Mouse (Mus musculus): ENCODE data around the gene Defb30. TPM values are rescaled to one million over a fixed set of nuclear protein-coding genes. Genes with fewer than 3 reads are reported as not detected.

Defb30 gene
- polyA plus RNA-seq, 1 experiment = not detected

DNA sequence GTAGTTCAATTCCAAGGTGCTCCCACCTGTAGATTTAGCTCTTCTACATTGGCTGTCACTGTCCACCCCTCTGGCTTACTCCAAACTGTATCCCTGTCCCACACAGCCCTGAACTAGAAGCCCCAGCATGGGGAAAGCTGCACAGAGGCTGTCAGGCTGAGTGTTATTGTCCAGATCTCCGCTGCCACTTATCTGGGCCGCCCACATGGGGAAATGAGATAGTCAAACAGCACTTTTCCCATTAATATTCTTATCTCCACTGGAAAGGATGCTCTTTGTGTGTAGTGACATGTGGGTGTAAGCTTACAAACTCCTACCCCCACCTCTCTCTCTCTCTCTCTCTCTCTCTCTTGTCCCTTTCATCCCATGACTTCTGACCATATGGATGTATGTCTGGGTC, 12.4 kb upstream of the Defb30 start:
- no peak for TF ChIP-seq POLR2A (IDR thresholded peaks at IDR 0.05; ENCODE audit: insufficient read length, low read depth)
- TF ChIP-seq MYOD1 (IDR thresholded peaks at IDR 0.05; ENCODE audit: control insufficient read depth in 1 of 3, insufficient read length in 2 of 3, low read depth in 2 of 3) = no peak
- TF ChIP-seq CEBPB (IDR thresholded peaks at IDR 0.05; ENCODE audit: insufficient read depth, poor library complexity, severe bottlenecking) = no peak
- no peak for TF ChIP-seq MAX (IDR thresholded peaks at IDR 0.05; ENCODE audit: low read depth)
- no peak for TF ChIP-seq TCF12 (IDR thresholded peaks at IDR 0.05; ENCODE audit: insufficient read depth, poor library complexity, severe bottlenecking)
- no peak for TF ChIP-seq E2F4 (IDR thresholded peaks at IDR 0.05; ENCODE audit: insufficient read depth)
- no peak for TF ChIP-seq REST (IDR thresholded peaks at IDR 0.05; ENCODE audit: insufficient read depth, insufficient read length)
- TF ChIP-seq MYOG (IDR thresholded peaks at IDR 0.05; ENCODE audit: control insufficient read depth in 1 of 3, insufficient read depth in 1 of 3, insufficient read length in 2 of 3, low read depth in 2 of 3) = no peak
- no peak for TF ChIP-seq TCF3 (IDR thresholded peaks at IDR 0.05; ENCODE audit: insufficient read length, low read depth)
- no peak for TF ChIP-seq SRF (IDR thresholded peaks at IDR 0.05; ENCODE audit: control insufficient read depth, insufficient read length, low read depth)
- TF ChIP-seq POLR2AphosphoS2 (IDR thresholded peaks at IDR 0.05; ENCODE audit: insufficient read length, low read depth) = no peak
- TF ChIP-seq USF1 (IDR thresholded peaks at IDR 0.05; ENCODE audit: low read depth) = no peak
- Histone ChIP-seq H3K27me3 (ENCODE audit: control insufficient read depth, insufficient read depth, insufficient read length) (no peaks in the 10 kb centered on the region), H3K36me3 (ENCODE audit: control insufficient read depth, insufficient read depth) (no peaks in the 10 kb centered on the region), H3ac (ENCODE audit: control insufficient read depth, insufficient read length) (no peak overlapping the region), H3K4me3 (no peak overlapping the region), H3K79me2 (ENCODE audit: control insufficient read depth, insufficient read depth) (no peaks in the 10 kb centered on the region), H3K4me2 (ENCODE audit: low read depth) (no peak overlapping the region)

DNA sequence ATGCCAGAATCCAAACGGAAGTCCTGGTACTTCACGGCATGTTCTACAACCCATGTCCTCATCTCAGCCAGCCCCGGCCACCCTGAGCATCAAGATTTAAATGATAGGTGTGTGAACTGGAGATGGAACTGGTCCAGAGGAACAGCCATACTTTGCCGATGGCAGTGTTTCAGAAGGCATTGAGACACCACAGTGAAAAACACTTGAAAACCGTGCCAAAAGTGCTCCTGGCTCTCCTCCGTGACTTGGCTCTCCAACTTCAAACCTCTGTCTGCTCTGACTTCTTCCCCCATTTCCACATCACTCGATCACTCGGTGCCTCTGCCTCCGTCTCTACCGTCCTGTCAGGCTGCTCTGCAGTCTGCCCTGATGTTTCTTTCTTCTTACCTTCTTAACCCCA, 10.6 kb upstream of the Defb30 start:
- no peaks in the 10 kb centered on the region for H3K27me3 ChIP-seq (ENCODE audit: control insufficient read depth, insufficient read depth, insufficient read length)
- no peaks in the 10 kb centered on the region for H3K36me3 ChIP-seq (ENCODE audit: control insufficient read depth, insufficient read depth)
- no peaks in the 10 kb centered on the region for H3K79me2 ChIP-seq (ENCODE audit: control insufficient read depth, insufficient read depth)
- TF ChIP-seq TCF12 (IDR thresholded peaks at IDR 0.05; ENCODE audit: insufficient read depth, poor library complexity, severe bottlenecking) = no peak
- no peak for TF ChIP-seq MYOG (IDR thresholded peaks at IDR 0.05; ENCODE audit: control insufficient read depth in 1 of 3, insufficient read depth in 1 of 3, insufficient read length in 2 of 3, low read depth in 2 of 3)
- TF ChIP-seq TCF3 (IDR thresholded peaks at IDR 0.05; ENCODE audit: insufficient read length, low read depth) = no peak
- TF ChIP-seq SRF (IDR thresholded peaks at IDR 0.05; ENCODE audit: control insufficient read depth, insufficient read length, low read depth) = no peak
- no peak for TF ChIP-seq POLR2AphosphoS2 (IDR thresholded peaks at IDR 0.05; ENCODE audit: insufficient read length, low read depth)
- no peak for TF ChIP-seq USF1 (IDR thresholded peaks at IDR 0.05; ENCODE audit: low read depth)
- TF ChIP-seq REST (IDR thresholded peaks at IDR 0.05; ENCODE audit: insufficient read depth, insufficient read length) = no peak
- no peak overlapping the region for H3K4me2 ChIP-seq (ENCODE audit: low read depth)
- H3K4me3 ChIP-seq = no peak overlapping the region
- H3ac ChIP-seq (ENCODE audit: control insufficient read depth, insufficient read length) = no peak overlapping the region

DNA sequence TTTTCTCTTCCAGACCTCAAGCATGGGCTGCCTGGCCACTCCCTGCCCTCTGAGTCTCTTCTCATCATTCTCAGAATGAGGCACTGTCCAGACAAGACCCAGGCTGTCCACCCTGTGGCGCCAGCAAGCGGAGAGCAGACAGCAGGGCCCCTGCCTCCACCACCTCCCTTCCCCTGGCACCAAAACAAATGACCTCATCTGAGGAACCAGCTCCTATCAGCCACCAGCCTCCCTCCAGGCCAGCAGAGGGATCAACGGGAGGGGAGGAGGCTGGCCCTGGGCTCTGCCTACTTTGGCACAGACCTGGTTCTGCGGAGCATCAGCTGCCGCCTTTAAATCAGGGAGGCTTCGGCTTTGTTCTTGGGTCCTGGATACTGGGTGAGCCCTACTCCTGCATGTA, 5.0 kb upstream of the Defb30 start:
- Histone ChIP-seq H3K27me3 (ENCODE audit: control insufficient read depth, insufficient read depth, insufficient read length) (no peaks in the 10 kb centered on the region), H3ac (ENCODE audit: control insufficient read depth, insufficient read length) (no peak overlapping the region), H3K4me2 (ENCODE audit: low read depth) (peak overlapping the region; percentile 59), H3K79me2 (ENCODE audit: control insufficient read depth, insufficient read depth) (no peaks in the 10 kb centered on the region), H3K36me3 (ENCODE audit: control insufficient read depth, insufficient read depth) (no peaks in the 10 kb centered on the region), H3K4me3 (no peak overlapping the region)
- no peak for TF ChIP-seq USF1 (IDR thresholded peaks at IDR 0.05; ENCODE audit: low read depth)
- TF ChIP-seq MYOD1 (IDR thresholded peaks at IDR 0.05; ENCODE audit: control insufficient read depth in 1 of 3, insufficient read length in 2 of 3, low read depth in 2 of 3) = peak in 2 of 3 experiments; percentile 44 to 47
- TF ChIP-seq POLR2A (IDR thresholded peaks at IDR 0.05; ENCODE audit: insufficient read length, low read depth) = peak; percentile 24
- no peak for TF ChIP-seq MYOG (IDR thresholded peaks at IDR 0.05; ENCODE audit: control insufficient read depth in 1 of 3, insufficient read depth in 1 of 3, insufficient read length in 2 of 3, low read depth in 2 of 3)
- TF ChIP-seq MAX (IDR thresholded peaks at IDR 0.05; ENCODE audit: low read depth) = no peak

GRCm38 (mm10) chr14:63050769-63051168, 1.0 kb upstream of the Defb30 start:
- Histone ChIP-seq H3K79me2 (ENCODE audit: control insufficient read depth, insufficient read depth) (no peaks in the 10 kb centered on the region), H3K27me3 (ENCODE audit: control insufficient read depth, insufficient read depth, insufficient read length) (no peaks in the 10 kb centered on the region), H3ac (ENCODE audit: control insufficient read depth, insufficient read length) (no peak overlapping the region), H3K4me2 (ENCODE audit: low read depth) (no peak overlapping the region), H3K4me3 (no peak overlapping the region), H3K36me3 (ENCODE audit: control insufficient read depth, insufficient read depth) (no peaks in the 10 kb centered on the region)
- no peak for TF ChIP-seq USF1 (IDR thresholded peaks at IDR 0.05; ENCODE audit: low read depth)
- TF ChIP-seq MYOG (IDR thresholded peaks at IDR 0.05; ENCODE audit: control insufficient read depth in 1 of 3, insufficient read depth in 1 of 3, insufficient read length in 2 of 3, low read depth in 2 of 3) = no peak
- TF ChIP-seq TCF12 (IDR thresholded peaks at IDR 0.05; ENCODE audit: insufficient read depth, poor library complexity, severe bottlenecking) = no peak
- no peak for TF ChIP-seq TCF3 (IDR thresholded peaks at IDR 0.05; ENCODE audit: insufficient read length, low read depth)
- TF ChIP-seq MAX (IDR thresholded peaks at IDR 0.05; ENCODE audit: low read depth) = no peak
- no peak for TF ChIP-seq SRF (IDR thresholded peaks at IDR 0.05; ENCODE audit: control insufficient read depth, insufficient read length, low read depth)
- TF ChIP-seq MYOD1 (IDR thresholded peaks at IDR 0.05; ENCODE audit: control insufficient read depth in 1 of 3, insufficient read length in 2 of 3, low read depth in 2 of 3) = no peak
- TF ChIP-seq POLR2AphosphoS2 (IDR thresholded peaks at IDR 0.05; ENCODE audit: insufficient read length, low read depth) = no peak
- TF ChIP-seq CEBPB (IDR thresholded peaks at IDR 0.05; ENCODE audit: insufficient read depth, poor library complexity, severe bottlenecking) = no peak
- no peak for TF ChIP-seq POLR2A (IDR thresholded peaks at IDR 0.05; ENCODE audit: insufficient read length, low read depth)
- TF ChIP-seq E2F4 (IDR thresholded peaks at IDR 0.05; ENCODE audit: insufficient read depth) = no peak
- no peak for TF ChIP-seq REST (IDR thresholded peaks at IDR 0.05; ENCODE audit: insufficient read depth, insufficient read length)

GRCm38 (mm10) chr14:63046691-63047090, 3.1 kb downstream of the Defb30 start, which contains the start of gene Defb42:
Gene Defb42, plus strand, starts transcription at chr14:63046991.
- Histone ChIP-seq H3K27me3 (ENCODE audit: control insufficient read depth, insufficient read depth, insufficient read length) (no peaks in the 10 kb centered on the region), H3K4me3 (no peak within 1 kb of the TSS), H3K79me2 (ENCODE audit: control insufficient read depth, insufficient read depth) (no peaks in the 10 kb centered on the region), H3K4me2 (ENCODE audit: low read depth) (no peak within 1 kb of the TSS), H3ac (ENCODE audit: control insufficient read depth, insufficient read length) (no peak within 1 kb of the TSS), H3K36me3 (ENCODE audit: control insufficient read depth, insufficient read depth) (no peaks in the 10 kb centered on the region)
- no peak for TF ChIP-seq TCF3 (IDR thresholded peaks at IDR 0.05; ENCODE audit: insufficient read length, low read depth)
- TF ChIP-seq E2F4 (IDR thresholded peaks at IDR 0.05; ENCODE audit: insufficient read depth) = no peak
- no peak for TF ChIP-seq POLR2A (IDR thresholded peaks at IDR 0.05; ENCODE audit: insufficient read length, low read depth)
- no peak for TF ChIP-seq REST (IDR thresholded peaks at IDR 0.05; ENCODE audit: insufficient read depth, insufficient read length)
- TF ChIP-seq USF1 (IDR thresholded peaks at IDR 0.05; ENCODE audit: low read depth) = no peak
- TF ChIP-seq MAX (IDR thresholded peaks at IDR 0.05; ENCODE audit: low read depth) = no peak
- no peak for TF ChIP-seq CEBPB (IDR thresholded peaks at IDR 0.05; ENCODE audit: insufficient read depth, poor library complexity, severe bottlenecking)
- no peak for TF ChIP-seq MYOG (IDR thresholded peaks at IDR 0.05; ENCODE audit: control insufficient read depth in 1 of 3, insufficient read depth in 1 of 3, insufficient read length in 2 of 3, low read depth in 2 of 3)
- TF ChIP-seq TCF12 (IDR thresholded peaks at IDR 0.05; ENCODE audit: insufficient read depth, poor library complexity, severe bottlenecking) = no peak
- no peak for TF ChIP-seq POLR2AphosphoS2 (IDR thresholded peaks at IDR 0.05; ENCODE audit: insufficient read length, low read depth)
- TF ChIP-seq MYOD1 (IDR thresholded peaks at IDR 0.05; ENCODE audit: control insufficient read depth in 1 of 3, insufficient read length in 2 of 3, low read depth in 2 of 3) = no peak
- no peak for TF ChIP-seq SRF (IDR thresholded peaks at IDR 0.05; ENCODE audit: control insufficient read depth, insufficient read length, low read depth)
